Mouse (Mus musculus) spleen, postnatal 14 days (tissue): ENCODE results near the gene Tmed1.
A peak's percentile ranks its signal among the peaks of the same experiment; 100 is the strongest.
"Not testable (repeated sequence)": the region's sequence is repeated elsewhere in the genome, so short reads cannot be mapped to it uniquely, and the experiment has no call there.

Experiments
- DNase-seq, 2 experiments: peaks; one replicate each; pipeline ENCODE4 v3.0.0; 2021 to 2022; ENCODE audit warnings: low spot score in 2 of 2

Gene Tmed1

DNA sequence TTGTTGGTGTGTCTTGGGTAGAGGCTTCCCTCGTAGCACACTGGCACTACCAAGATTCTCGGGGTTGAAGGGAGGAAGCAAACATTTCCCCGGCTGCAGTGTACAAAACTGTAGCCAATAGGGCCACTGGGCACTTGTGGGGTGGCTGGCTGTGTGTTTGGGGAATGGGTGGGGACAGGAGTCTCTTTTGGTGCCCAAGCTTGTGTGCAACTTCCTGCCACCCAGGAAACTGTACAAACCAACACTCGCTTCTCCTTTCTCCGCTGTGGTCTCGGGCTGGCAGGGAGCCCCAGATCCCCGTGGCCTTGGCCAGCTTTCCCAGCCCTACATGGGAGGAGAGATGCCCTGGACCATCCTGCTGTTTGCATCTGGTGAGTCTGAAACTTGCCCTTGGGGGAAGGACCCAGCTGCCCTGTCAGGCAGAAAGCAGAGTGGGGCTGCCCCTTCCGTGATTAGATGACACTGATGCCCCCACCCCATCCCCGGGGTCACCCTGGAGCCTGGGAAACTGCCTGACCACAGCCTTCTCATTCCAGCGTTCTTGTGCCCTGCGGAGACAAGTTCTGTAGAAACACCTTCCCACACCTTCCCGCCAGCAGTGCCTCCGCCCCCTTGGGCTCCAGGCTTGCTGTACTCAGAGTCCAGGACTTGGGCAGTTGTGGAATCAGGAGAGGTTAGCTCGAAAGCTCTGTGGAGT lies 16.0 kb upstream of the Tmed1 start, which contains the start of gene AB124611:
Gene AB124611, plus strand, starts transcription at position 240 of the 697 bp plus-strand sequence.
- DNase-seq, result peak; percentile 37 to 49

DNA sequence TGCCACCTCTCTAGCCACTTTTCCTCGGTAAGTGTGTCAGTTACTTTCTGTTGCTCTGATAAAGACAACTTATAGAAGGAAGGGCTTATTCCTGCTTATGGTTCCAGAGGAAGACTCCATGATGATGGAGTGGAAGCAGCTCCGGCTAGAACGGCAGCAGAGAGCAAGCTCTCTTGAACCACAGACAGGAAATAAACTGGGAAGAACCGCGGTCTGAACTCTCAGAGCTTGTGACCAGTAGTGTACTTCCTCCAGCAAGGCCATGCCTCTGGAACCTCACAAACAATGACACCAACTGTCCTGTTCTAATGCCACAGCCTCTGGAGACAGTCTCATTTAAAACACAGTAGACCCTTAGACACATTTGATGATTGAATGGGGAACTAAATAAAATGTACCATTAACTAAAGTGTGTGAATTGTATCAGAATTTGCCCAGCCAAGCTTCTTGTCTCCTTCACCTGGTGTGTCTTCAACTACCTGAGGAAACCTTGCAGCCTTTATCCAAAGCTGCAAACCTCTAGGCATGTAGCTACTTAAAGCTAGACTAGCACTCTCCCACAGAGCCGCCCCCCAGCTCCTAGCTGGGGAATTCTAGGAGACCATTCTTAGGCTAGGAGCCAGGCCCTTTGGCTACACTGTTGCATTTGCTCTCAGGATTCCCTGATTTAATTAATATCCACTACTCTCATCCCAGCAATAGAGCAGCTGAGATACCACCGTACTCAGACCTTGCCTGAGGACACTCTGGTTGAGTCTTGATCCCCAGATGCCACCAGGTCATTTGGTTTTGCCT lies 15.3 kb upstream of the Tmed1 start:
- no peak for DNase-seq

DNA sequence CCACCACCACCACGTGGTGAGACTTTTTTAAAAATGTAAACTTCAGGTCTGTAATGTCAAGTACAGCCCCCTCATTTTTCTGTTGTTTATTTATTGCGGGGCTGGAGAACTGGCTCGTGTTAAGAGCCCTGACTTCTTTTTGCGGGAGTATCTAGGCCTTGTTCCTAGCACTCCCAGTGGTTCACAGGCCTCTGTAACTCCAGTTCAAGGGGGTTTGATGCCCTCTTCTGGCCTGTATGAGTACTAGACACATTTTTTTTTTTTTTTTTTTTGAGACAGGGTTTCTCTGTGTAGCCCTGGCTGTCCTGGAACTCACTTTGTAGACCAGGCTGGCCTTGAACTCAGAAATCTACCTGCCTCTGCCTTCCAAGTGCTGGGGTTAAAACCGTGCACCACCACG lies 8.6 kb upstream of the Tmed1 start:
- not testable (repeated sequence) for DNase-seq

DNA sequence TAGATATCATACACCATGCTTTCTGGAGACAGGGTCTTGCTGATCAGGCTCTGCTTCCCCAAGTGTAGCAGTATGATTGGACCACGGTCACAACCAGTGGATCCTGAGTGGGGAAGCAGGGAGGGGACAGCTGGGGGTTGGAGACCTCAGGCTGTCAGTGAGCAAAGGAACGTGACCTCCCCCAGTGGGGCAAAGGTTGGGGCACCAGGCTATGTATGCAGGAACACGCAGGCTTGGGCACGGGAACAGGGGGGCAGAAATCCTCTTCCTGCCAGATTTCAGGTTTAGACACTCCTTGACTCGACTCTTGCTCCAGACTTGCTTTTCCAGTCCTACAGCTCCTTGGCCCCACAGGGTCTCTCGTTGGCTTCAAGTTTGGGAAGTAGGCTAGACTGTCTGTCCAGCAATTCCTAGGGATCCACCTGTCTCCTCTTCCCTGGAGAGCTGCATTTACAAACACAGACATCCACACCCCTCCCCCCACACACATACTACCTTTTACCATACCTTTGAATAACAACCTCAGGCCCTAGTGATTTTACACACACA lies 8.0 kb upstream of the Tmed1 start:
- DNase-seq, result no peak

DNA sequence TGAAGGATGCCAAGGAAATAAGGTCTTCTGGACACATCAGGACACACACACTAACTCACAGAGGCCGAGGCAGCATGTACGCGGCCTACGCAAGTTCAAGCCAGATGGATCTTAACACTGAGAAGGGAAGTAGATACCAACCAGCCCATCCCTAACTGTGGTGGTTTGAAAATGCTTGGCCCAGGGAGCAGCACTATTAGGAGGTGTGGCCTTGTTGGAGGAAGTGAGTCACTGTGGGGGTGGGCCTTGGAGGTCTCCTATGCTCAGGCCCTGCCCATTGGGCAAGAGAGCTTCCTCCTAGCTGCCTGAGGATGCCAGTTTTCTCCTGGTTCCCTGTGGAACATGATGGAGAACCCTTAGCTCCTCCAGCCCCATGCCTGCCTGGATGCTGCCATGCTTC lies 3.4 kb upstream of the Tmed1 start:
- no peak for DNase-seq

DNA sequence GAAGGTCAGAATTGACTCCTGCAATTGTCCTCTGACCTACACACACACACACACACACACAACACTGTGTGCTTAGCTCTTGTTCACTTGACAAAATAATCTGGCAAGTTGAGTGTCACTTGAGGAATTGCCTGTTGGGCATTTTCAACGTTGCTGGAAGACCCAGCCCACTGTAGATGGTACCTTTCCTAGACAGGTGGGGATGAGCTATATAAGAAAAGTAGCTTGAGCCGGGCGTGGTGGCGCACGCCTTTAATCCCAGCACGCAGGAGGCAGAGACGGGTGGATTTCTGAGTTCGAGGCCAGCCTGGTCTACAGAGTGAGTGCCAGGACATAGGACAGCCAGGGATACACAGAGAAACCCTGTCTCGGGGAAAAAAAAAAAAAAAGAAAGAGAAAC lies 1.0 kb upstream of the Tmed1 start:
- DNase-seq, result no peak

DNA sequence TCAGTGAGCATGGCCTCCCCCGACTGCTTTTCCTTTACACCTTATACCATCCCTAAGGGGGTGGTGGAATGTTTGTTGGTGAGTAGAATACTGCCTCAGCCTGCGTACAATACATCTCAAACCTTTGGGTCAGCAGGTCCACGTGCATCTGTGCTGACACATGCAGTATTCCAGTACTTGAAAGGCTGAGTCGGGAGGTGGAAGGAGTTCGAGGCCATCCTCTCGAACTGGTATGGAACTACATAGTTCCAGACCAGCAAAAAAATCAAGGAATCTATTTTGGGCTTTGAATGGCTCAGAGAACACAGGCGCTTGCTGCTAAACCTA lies 600 bp upstream of the Tmed1 start:
- DNase-seq, result no peak

DNA sequence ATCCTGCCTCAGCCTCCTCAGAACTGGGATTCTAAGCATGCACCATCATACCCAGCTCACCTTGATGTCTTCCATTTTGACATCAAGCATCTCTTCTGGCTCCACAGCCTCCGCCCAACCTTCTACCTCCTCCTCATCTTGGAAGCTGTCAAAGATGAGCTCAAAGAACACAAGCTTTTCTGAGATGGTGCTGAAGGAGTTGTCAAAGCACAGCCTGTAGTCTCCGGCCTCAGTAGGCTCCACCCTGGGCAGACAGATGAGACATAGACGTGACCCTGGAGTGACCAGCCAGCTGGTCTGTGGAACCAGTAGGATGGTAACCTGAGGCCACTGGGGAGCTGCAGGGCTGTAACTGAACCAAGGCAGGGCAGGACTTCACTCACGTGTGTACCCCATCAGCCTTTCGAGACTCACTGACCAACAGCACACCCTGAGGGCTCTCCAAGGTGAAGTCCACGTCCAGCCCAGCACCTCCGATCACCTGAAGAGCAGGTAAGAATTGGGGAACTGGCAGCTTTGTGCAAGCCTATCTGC lies 1.1 kb downstream of the Tmed1 start:
- DNase-seq, result no peak

DNA sequence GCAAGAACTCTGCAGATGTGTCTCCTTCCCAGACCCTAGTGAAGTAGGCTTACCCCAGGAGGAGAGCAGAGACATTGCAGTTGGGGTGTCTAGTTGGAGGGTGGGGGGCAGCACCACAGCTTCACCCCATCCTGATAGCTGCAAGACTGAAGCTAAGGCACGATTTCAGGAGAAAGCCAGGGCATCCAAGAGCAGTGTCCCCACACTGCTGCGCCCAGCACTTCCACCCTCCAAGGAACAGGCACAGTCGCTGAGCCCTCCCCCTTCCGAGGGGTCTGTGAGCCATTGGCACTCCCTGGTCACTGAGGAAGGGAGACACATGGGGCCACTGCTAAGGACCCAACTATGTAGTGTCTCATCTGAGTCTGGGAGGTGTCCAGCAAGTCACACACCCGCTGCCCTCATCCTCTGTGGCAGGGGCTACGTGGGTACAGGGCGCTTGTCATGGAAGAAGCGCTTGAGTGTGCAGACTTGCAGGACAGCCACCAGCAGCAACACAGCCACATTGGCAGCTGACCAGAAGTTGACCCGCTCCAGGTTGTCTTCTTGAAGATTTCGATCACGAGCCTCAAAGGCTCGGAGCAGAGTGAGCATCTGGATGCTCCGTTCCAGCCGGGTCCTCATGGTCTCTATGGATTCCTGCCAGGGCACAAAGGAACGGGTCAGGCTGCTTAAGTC lies 2.2 kb downstream of the Tmed1 start:
- no peak for DNase-seq

DNA sequence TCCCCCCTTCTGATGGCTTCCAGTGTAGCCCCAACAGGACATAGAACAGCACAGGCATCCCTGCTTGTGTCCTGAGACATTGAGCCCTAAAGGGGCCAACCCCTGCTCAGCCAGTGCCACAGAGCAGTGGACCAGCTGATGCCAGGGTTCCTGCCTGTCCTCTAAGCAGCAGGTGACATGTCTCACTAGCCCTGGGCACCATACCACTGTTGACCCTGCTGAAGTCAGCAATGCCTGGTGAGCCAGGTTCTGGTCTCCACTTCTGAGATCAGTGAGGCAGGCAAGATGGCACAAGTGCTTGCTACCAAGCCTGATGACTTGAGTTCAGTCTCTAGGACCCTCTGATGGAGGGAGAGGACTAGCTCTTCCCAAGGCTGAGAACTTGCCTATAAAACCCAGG lies 4.3 kb downstream of the Tmed1 start:
- no peak for DNase-seq

DNA sequence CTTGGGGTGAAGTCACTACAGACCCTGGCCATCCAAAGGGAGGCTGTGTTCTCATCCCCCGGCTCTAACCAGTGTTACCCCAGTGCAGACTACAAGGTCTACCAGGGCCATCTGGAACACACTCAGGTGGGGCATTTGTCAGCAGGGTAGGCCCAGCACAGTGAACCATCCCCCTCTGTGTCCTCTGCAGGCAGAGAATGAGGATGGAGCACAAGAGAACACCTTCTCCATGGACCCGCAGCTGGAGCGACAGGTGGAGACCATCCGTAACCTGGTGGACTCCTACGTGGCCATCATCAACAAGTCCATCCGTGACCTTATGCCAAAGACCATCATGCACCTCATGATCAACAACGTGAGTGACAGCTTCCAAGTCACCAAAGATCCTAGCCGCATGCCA lies 6.7 kb downstream of the Tmed1 start:
- DNase-seq, result no peak

DNA sequence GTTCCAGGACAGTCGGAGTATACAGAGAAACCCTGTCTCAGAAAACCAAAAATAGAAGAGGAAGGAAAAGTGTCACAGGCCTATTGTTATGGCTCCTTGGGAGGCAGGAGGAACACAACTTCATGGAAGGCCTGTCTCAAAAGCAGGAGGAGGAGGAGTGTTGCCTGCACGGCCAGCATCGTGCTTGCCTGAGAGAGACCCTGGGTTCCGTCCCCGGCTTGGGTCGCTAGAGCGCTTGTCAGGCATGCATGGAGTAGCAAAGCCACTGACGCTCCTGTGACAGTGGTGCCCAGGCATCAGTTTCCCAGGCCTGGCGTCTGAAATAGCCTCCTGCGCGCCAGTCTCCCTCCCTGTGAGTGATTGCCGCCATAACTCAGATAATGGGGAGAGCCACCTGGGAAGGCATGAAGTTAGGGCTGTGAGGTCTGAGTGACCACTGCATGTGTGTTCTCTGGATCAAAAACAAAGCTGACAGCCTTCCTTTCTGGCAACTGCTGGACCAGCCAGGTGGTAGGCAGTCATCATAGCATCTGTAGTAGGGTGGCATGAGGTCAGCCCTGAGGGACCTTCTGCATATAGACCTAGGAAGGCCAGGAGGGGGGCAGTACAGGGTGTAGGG lies 11.7 kb downstream of the Tmed1 start:
- DNase-seq, result no peak

DNA sequence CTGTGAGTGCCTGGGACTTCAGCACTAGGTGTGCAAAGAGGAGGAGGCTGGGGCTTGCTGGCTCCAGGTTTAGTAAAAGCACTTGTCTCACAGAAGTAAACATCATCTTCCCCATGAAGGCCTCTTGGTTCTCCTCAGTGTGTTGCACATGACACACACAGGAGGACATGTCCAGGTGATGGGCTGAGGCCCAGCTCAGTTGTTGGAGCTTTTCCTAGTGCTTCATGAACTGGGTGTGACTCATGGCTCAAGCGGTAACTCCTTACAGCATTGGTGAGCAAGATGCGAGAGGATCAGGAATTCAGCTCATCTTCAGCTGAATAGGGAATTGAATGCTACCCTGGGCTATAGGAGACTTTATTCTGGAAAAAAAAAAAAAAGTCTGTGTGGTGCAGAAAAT lies 12.4 kb downstream of the Tmed1 start:
- DNase-seq, result no peak

DNA sequence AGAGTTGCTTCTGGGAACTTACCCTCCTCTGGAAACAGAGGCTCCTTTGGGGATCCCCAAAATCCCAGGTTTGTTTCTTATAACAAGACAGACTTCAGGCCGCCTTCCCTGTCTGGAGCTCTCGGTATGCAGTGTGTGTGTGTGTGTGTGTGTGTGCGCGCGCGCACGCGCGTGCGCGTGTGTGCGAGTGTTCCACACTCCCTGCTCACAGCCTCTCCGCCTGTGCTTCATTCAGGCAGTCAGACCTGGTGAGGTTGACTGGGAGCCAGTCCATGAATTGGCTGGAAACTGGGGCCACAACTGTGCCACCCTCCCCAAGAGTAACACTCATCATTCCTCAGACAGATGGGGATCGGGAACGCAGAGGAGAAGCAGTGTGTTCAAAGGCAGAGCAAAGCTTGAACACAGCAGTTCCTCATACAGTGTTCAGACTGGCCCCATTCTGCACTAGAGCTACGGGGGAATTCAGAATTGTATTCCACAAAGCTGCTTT lies 13.0 kb downstream of the Tmed1 start:
- DNase-seq, result no peak

DNA sequence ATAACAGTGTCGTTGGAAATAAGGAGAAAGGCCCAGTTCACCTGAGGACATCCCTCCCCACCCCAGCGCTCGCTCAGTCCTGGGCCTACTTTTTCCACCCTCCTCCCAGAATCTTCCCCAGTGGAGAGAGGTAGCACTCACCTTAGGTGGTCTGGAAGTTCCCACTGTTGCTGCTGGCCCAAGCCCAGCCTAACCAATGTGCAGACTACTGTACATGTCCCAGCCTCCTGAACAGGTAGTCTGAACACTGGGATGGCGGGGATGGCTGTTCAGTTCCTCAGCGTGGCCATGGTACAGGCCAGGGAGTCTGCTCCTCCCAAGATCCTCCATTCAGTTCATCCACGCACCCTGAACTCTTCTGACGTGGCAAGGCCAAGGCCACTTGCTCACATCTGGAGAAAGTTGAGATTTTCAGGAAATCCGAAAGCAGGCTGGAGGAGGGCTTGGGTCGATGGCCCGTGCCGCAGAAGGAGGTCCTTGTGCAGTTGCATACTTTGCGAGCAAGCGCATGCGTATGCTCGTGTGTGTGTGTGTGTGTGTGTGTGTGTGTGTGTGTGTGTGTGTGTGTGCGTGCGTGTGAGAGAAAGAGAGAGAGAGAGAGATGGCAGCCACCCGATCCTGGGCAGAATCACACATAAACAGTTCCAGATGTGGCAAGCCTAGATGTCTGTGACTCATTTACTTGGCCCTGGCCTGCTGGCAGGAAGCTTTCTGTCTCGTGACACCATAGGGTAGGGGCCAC lies 13.6 kb downstream of the Tmed1 start:
- DNase-seq, result no peak

DNA sequence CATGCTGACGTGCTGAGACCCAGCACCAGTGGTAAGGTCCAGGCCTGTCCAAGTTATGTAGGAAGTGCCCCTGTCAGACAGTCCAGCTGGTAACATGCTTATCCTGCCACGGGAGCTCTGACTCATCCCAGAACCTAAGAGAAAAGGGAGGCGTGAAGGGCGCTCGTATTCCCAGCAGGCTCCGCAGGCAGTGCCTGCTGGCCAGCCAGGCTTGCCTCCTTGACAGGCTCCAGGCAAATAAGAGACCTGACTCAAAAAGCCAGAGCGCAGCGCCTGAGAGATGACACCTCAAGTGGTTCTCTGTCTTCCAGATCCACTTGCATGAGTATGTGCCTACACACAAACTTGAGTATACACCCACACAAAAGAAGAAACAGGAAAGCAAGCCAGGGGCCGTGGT lies 15.3 kb downstream of the Tmed1 start:
- no peak for DNase-seq

DNA sequence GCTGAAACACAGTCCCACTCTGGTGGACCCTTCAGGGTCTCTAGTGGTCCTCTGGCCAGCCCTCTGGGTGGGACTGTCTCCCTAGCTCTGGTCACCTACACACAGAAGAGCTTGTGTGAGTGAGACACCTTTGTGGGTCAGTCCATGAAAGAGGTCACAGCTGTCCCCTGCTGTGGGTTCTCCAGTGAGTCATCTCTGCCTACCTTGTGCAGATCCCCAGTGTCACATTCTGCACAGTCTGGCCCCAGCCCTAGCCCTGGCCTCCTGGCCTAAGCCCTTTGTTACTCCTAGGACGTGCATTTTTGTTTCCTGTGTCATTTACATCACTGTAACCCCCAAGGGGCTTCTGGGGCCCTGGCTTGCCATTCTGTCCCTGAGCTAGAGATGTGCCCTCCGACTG lies 16.1 kb downstream of the Tmed1 start:
- DNase-seq, result no peak

DNA sequence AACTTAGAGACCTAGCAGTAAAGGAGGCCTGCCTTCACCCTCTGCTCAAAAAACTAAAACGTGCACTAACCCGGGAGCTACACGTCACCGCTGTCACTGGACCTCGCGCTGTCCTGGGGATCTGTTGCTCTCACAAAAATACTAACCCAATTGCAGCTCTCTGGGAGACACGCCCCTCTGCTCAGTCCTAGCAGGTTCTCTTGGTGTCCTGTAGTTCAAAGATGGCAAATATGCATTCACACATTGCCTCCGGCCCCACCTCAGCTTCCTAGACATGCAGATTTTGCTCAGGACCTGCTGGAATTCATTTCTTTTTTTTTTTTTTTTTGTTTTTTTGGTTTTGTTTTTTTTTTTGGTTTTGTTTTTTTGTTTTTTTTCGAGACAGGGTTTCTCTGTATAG lies 19.4 kb downstream of the Tmed1 start:
- DNase-seq, result no peak

DNA sequence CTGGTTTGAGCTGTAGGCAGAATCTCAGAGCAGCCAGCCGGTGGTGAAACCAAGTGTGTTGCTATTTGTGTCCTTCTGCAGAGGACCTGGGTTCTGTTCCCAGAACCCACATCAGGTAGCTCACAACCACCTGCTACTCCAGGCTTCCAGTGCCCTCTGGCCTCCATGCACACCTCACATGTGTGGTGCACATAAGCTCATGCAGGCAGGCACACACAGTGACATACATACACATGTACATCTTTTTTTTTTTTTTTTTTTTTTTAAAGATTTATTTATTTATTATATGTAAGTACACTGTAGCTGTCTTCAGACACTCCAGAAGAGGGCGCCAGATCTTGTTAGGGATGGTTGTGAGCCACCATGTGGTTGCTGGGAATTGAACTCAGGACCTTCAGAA lies 21.8 kb downstream of the Tmed1 start:
- DNase-seq, result not testable (repeated sequence)

DNA sequence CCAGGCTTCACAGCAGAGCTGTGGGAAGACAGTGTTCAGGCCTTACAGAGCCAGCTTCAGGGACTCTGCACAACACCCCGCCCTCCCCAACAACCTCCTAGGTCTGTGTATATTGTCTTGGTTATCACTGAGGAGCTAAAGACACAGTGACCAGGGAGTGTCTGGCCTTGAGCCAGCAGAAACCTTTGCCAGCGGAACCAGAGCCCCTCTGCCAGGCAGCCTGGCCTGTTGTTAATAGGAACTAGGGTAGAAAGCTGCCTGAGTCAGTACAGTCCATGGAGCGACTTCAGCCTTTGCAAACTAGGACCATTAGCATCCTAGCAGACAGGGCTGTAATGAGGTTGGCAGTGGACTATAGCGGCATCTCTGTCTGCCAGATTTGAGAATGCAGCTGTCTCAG lies 26.0 kb downstream of the Tmed1 start:
- DNase-seq, result no peak

DNA sequence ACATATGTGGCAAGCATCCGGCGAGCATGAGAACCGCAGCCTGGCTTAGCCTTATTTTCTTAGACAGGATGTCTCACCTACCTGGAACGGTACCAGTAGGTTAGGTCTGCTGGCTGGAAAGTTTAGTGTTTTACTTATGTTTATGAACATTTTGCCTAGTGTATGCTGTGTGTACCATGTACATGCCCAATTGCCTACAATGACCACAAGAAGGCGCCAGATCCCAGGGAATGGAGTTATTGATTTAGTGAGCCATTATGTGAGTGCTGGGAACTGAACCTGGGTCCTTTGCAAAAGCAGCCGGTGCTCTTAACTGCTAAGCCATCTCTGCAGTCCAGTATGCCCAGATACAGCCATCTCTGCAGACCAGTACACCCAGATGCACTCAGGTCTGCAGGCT lies 32.3 kb downstream of the Tmed1 start:
- no peak for DNase-seq
